Mouse (Mus musculus): Measurements from ENCODE around the gene Wdr59. TPM values are rescaled to one million over a fixed set of nuclear protein-coding genes. Genes with fewer than 3 reads are reported as not detected.

Gene Wdr59
- polyA plus RNA-seq, 1 experiment from 2014 or later: 2.3 TPM

DNA sequence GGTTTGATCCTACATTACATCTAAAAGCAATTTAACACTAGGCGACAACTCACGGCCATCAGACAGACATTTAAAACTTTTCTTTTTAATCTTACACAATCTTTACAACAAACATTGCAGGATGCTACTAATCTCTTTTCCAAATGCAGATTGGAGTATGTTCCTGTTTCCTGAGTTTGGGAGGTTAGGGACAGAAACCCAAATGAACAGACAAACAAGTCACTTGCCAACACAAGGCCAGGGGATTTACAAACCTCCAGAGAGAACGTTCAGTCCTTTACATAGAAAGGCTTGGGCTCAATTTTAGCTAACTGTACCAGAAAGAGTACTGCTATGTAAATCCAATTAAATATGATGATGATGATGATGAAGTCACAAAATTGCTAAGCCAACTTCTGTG, 28.7 kb downstream of the Wdr59 start:
- Histone ChIP-seq H3K36me3 (ENCODE audit: insufficient read depth, low read length) (0 out of 2 replicates have a peak, but pooled peaks cover 5% of the 10 kb centered on the region), H3K4me1 (ENCODE audit: insufficient read depth, low read depth, low read length) (no peaks in the 10 kb centered on the region), H3K9ac (replicated peaks; ENCODE audit: low read depth) (no peak overlapping the region), H3K27ac (ENCODE audit: low read length) (no peak overlapping the region), H3K9me3 (ENCODE audit: low read length) (no peaks in the 10 kb centered on the region), H3K4me2 (replicated peaks; ENCODE audit: low read depth, low read length) (no peak overlapping the region), H3K27me3 (replicated peaks; ENCODE audit: insufficient read depth, low read length) (no peaks in the 10 kb centered on the region), H3K4me3 (ENCODE audit: low read depth, low read length) (no peak overlapping the region)
- TF ChIP-seq CTCF (IDR thresholded peaks at IDR 0.05): no peak
- TF ChIP-seq EP300 (IDR thresholded peaks at IDR 0.05): no peak
- ATAC-seq (no peak), DNase-seq (ENCODE audit: low spot score) (no peak)
- WGBS: 78% methylated on average over 3 of the region's 3 CpGs

DNA sequence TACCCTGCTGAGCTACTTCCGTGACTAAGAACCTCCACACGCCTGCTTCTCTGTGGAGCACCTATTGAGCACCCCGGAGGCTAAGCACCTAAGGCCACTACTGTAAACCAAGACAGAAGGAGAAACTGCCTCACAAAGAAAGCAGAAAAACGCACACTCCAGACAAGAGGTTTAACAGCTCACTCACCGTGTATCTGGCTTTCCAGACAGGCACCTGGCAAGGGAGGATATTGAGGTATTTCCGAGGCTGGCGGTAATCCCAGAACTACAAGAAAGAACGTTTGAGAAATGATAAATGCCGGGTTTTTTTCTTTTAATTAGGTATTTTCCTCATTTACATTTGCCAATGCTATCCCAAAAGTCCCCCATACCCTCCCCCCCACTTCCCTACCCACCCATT, 29.4 kb downstream of the Wdr59 start:
- no peak overlapping the region for H3K27ac ChIP-seq (ENCODE audit: low read length)
- H3K9me3 ChIP-seq (ENCODE audit: low read length): no peaks in the 10 kb centered on the region
- H3K4me1 ChIP-seq (ENCODE audit: insufficient read depth, low read depth, low read length): no peaks in the 10 kb centered on the region
- no peak for DNase-seq (ENCODE audit: low spot score)
- H3K4me3 ChIP-seq (ENCODE audit: low read depth, low read length): no peak overlapping the region
- 81% methylated on average over 9 of the region's 9 CpGs for WGBS
- no peak for ATAC-seq
- no peak overlapping the region for H3K9ac ChIP-seq (replicated peaks; ENCODE audit: low read depth)
- no peak overlapping the region for H3K4me2 ChIP-seq (replicated peaks; ENCODE audit: low read depth, low read length)
- 0 out of 2 replicates have a peak, but pooled peaks cover 5% of the 10 kb centered on the region for H3K36me3 ChIP-seq (ENCODE audit: insufficient read depth, low read length)
- no peaks in the 10 kb centered on the region for H3K27me3 ChIP-seq (replicated peaks; ENCODE audit: insufficient read depth, low read length)
- TF ChIP-seq EP300 (IDR thresholded peaks at IDR 0.05) (no peak), CTCF (IDR thresholded peaks at IDR 0.05) (no peak)

GRCm38 (mm10) chr8:111491191-111491590, 30.7 kb downstream of the Wdr59 start:
- Histone ChIP-seq H3K4me2 (replicated peaks; ENCODE audit: low read depth, low read length) (no peak overlapping the region), H3K4me3 (ENCODE audit: low read depth, low read length) (no peak overlapping the region), H3K9me3 (ENCODE audit: low read length) (no peaks in the 10 kb centered on the region), H3K9ac (replicated peaks; ENCODE audit: low read depth) (no peak overlapping the region), H3K36me3 (ENCODE audit: insufficient read depth, low read length) (peaks cover 8% of the 10 kb centered on the region; the same call in 1 of the 2 replicates), H3K4me1 (ENCODE audit: insufficient read depth, low read depth, low read length) (no peaks in the 10 kb centered on the region), H3K27ac (ENCODE audit: low read length) (peak overlapping the region; percentile 63), H3K27me3 (replicated peaks; ENCODE audit: insufficient read depth, low read length) (no peaks in the 10 kb centered on the region)
- TF ChIP-seq CTCF (IDR thresholded peaks at IDR 0.05): no peak
- TF ChIP-seq EP300 (IDR thresholded peaks at IDR 0.05): peak; percentile 98
- WGBS: 40% methylated on average over 7 of the region's 7 CpGs
- peak; percentile 73 for DNase-seq (ENCODE audit: low spot score)
- ATAC-seq: peak; percentile 85

DNA sequence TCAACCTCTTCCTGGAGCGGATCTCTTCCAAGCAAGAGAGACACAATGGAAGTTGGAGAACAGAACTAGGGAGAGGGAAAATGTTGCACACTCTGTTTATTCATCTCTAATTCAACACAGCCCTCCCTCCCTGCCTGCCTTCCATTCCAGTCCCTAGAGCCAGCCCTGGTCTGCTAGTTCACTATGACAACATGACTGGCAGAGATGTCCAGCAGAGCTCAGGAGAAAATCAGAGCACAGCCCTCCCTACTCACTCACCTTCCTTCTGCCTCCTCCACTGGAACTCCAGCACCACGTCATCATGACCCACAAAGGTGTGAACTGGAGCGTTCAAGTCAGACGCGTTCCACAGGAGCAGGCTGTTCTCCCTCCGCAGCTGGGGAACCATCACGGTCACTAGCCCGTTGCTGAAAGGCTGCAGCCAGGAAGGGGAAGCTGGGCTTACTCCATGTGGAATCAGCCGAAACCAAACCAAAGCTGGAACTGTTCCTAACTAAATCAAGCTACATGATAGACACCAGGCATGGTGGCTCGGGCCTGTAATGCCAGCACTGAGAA, 31.8 kb downstream of the Wdr59 start:
- Histone ChIP-seq H3K27me3 (replicated peaks; ENCODE audit: insufficient read depth, low read length) (no peaks in the 10 kb centered on the region), H3K4me1 (ENCODE audit: insufficient read depth, low read depth, low read length) (no peaks in the 10 kb centered on the region), H3K9ac (replicated peaks; ENCODE audit: low read depth) (no peak overlapping the region), H3K4me2 (replicated peaks; ENCODE audit: low read depth, low read length) (no peak overlapping the region), H3K27ac (ENCODE audit: low read length) (peak overlapping the region; percentile 63; the same call in 1 of the 2 replicates), H3K9me3 (ENCODE audit: low read length) (no peaks in the 10 kb centered on the region), H3K36me3 (ENCODE audit: insufficient read depth, low read length) (peaks cover 6% of the 10 kb centered on the region; the same call in 1 of the 2 replicates), H3K4me3 (ENCODE audit: low read depth, low read length) (no peak overlapping the region)
- WGBS: 87% methylated on average over 10 of the region's 10 CpGs
- no peak for TF ChIP-seq EP300 (IDR thresholded peaks at IDR 0.05)
- DNase-seq (ENCODE audit: low spot score): no peak
- ATAC-seq: no peak

DNA sequence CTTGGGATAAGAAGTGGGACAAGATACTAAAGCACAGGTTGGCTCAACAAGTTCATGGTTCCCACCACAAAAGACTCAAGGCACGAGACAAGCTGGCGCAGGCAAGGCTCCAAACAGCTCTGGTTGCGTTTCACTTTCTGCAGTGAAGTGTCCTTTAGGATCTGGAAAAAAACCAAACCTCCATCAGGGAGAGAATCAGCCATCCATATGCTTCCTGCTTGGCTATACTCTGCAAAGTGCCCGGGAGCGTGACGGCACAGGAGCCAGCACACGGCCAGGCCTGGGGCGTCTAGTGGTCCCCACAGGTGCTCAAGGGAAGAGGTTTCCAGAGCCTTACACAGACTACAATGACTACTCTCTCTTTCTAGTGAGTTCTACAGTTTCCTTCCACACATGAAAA, 41.2 kb downstream of the Wdr59 start:
- ATAC-seq: no peak
- no peak overlapping the region for H3K4me2 ChIP-seq (replicated peaks; ENCODE audit: low read depth, low read length)
- H3K27ac ChIP-seq (ENCODE audit: low read length): no peak overlapping the region
- no peak for DNase-seq (ENCODE audit: low spot score)
- H3K36me3 ChIP-seq (ENCODE audit: insufficient read depth, low read length): peaks cover 26% of the 10 kb centered on the region
- H3K4me3 ChIP-seq (ENCODE audit: low read depth, low read length): no peak overlapping the region
- H3K9me3 ChIP-seq (ENCODE audit: low read length): no peaks in the 10 kb centered on the region
- no peak for TF ChIP-seq EP300 (IDR thresholded peaks at IDR 0.05)
- no peak for TF ChIP-seq CTCF (IDR thresholded peaks at IDR 0.05)
- no peaks in the 10 kb centered on the region for H3K4me1 ChIP-seq (ENCODE audit: insufficient read depth, low read depth, low read length)
- H3K27me3 ChIP-seq (replicated peaks; ENCODE audit: insufficient read depth, low read length): no peaks in the 10 kb centered on the region
- 93% methylated on average over 8 of the region's 8 CpGs for WGBS
- no peak overlapping the region for H3K9ac ChIP-seq (replicated peaks; ENCODE audit: low read depth)

DNA sequence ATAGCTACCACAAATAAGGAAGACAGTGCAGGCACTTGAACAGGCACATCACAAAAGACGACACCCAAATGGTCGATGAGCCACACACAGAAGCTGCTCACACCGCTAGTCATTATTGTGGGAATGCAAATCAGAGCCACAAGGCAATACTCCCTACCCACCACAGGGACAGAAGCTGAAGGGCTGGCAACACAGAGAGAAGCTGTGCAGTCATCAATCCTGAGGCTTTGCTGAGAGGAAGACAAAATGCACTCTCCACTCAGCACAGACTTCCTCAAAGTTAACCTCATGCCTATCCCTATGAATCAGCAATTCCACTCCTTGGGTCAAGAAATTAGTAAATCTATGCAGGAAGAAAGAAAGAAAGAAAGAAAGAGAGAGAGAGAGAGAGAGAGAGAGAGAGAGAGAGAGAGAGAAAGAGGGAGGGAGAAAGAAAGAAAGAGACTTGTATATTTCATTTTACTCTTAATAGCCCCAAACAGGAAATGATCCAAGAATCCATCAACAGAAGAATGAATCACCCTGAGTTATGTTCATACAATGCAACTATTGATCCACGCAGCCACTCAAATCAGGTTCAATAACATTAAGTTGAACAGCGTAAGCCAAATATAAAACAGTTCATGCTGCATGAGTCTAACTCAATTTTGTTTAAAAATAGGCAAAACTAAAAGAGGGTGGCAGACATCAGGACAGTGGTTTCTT, 44.0 kb downstream of the Wdr59 start:
- Histone ChIP-seq H3K4me1 (ENCODE audit: insufficient read depth, low read depth, low read length) (no peaks in the 10 kb centered on the region), H3K4me3 (ENCODE audit: low read depth, low read length) (no peak overlapping the region), H3K36me3 (ENCODE audit: insufficient read depth, low read length) (peaks cover 18% of the 10 kb centered on the region; the same call in 1 of the 2 replicates), H3K9me3 (ENCODE audit: low read length) (no peaks in the 10 kb centered on the region), H3K27me3 (replicated peaks; ENCODE audit: insufficient read depth, low read length) (no peaks in the 10 kb centered on the region), H3K9ac (replicated peaks; ENCODE audit: low read depth) (no peak overlapping the region), H3K4me2 (replicated peaks; ENCODE audit: low read depth, low read length) (no peak overlapping the region), H3K27ac (ENCODE audit: low read length) (no peak overlapping the region)
- WGBS: 90% methylated on average over 5 of the region's 5 CpGs
- TF ChIP-seq CTCF (IDR thresholded peaks at IDR 0.05) (no peak), EP300 (IDR thresholded peaks at IDR 0.05) (no peak)
- DNase-seq (ENCODE audit: low spot score) (no peak), ATAC-seq (no peak)

Measured in lung, postnatal 0 days (tissue).